Mouse (Mus musculus) G1E (cell line): ENCODE data around the gene Psmg1.

ENCODE experiments used
- CTCF ChIP-seq: IDR thresholded peaks from 2 replicates; pipeline ENCODE4 v1.5.1; 2012; ENCODE audit warnings: low read depth, low read length, inconsistent platforms, mixed read lengths
- GATA1 ChIP-seq: IDR thresholded peaks from 2 replicates; pipeline ENCODE4 v1.6.1; 2012; ENCODE audit warnings: borderline replicate concordance, low read length, inconsistent platforms, mixed read lengths
- POLR2AphosphoS5 ChIP-seq: IDR thresholded peaks from 2 replicates; pipeline ENCODE4 v1.6.1; 2012; ENCODE audit warnings: low read depth, low read length, inconsistent platforms; ENCODE audit not compliant: insufficient replicate concordance
- TAL1 ChIP-seq: conservative IDR thresholded peaks from 2 replicates; pipeline ENCODE4 v1.6.1; 2012; ENCODE audit warnings: low read depth, low read length, inconsistent platforms, mixed read lengths

DNA sequence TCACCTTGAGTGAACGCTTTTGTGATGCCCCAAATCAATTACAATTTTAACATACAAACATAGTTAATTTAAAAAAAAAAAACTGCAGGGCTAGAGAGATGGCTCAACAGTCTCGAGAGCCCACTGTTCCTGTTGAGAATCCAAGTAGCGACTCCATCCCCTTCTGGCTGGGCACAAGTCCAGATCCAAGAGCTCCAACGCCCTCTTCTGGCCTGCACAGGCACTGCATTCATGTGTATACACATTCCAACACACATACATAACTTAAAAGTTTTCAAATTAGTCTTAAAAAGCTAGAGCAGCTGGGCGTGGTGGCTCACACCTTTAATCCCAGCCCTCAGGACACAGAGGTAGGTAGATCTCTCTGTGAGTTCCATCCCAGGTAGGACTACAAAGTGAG lies 34.1 kb downstream of the Psmg1 start:
- TF ChIP-seq CTCF (no peak), GATA1 (no peak), POLR2AphosphoS5 (no peak), TAL1 (no peak)
